Mouse (Mus musculus) forebrain, embryonic 11.5 days (tissue): ENCODE measurements around the gene Echs1. TPM values are rescaled to one million over a fixed set of nuclear protein-coding genes. Genes with fewer than 3 reads are reported as not detected.

Experiments used
- ATAC-seq: fragments of 200-750 bp; cut with Nextera tagmentation; replicated peaks from 2 replicates; pipeline ENCODE4 v1.8.0; 2017; ENCODE audit warnings: moderate TSS enrichment; ENCODE audit not compliant: low FRiP score
- DNase-seq: peaks from one replicate; pipeline ENCODE4 v3.0.0-alpha.2; 2017; ENCODE audit warnings: low spot score
- H3K27ac ChIP-seq: fragments of 300-500 bp; sonication (generic); 2 replicates; pipeline ENCODE4 v1.5.1; 2014; ENCODE audit warnings: low read depth, low read length
- H3K27me3 ChIP-seq: fragments of 300-500 bp; sonication (generic); 2 replicates; pipeline ENCODE4 v1.6.1; 2014; ENCODE audit warnings: mild to moderate bottlenecking, low read length, mixed read lengths; ENCODE audit not compliant: control insufficient read depth, insufficient read depth
- H3K36me3 ChIP-seq: fragments of 300-500 bp; sonication (generic); 2 replicates; pipeline ENCODE4 v1.6.1; 2014; ENCODE audit warnings: mild to moderate bottlenecking, low read length, moderate library complexity, mixed read lengths; ENCODE audit not compliant: control insufficient read depth, insufficient read depth
- H3K4me1 ChIP-seq: fragments of 300-500 bp; sonication (generic); replicated peaks from 2 replicates; pipeline ENCODE4 v1.6.1; 2014; ENCODE audit warnings: low read length, mixed read lengths; ENCODE audit not compliant: control insufficient read depth, insufficient read depth
- H3K4me2 ChIP-seq: fragments of 300-500 bp; sonication (generic); 2 replicates; pipeline ENCODE4 v1.6.1; 2014; ENCODE audit warnings: low read depth, mild to moderate bottlenecking, low read length, moderate library complexity, mixed read lengths; ENCODE audit not compliant: severe bottlenecking
- H3K4me3 ChIP-seq: fragments of 300-500 bp; sonication (generic); 2 replicates; pipeline ENCODE4 v1.5.1; 2014; ENCODE audit warnings: low read depth, low read length
- H3K9ac ChIP-seq: fragments of 300-500 bp; sonication (generic); 2 replicates; pipeline ENCODE4 v1.6.1; 2014; ENCODE audit warnings: low read length
- H3K9me3 ChIP-seq: fragments of 300-500 bp; sonication (generic); 2 replicates; pipeline ENCODE4 v1.6.1; 2016; ENCODE audit warnings: low read length, mixed read lengths; ENCODE audit not compliant: control insufficient read depth
- WGBS: fragments of 180-500 bp; shearing (Covaris S2); extraction: QIAGEN DNeasy Blood & Tissue Kit; methylation state at CpG from one replicate; pipeline ENCODE4 v1.1.7; 2014; 5-methylcytosine and 5-hydroxymethylcytosine counted together
- polyA plus RNA-seq: library from polyadenylated mRNA; unstranded; fragments of >200 nt; fragmentation: Nextera tagmentation; extraction: Ambion mirVana; gene quantifications from 2 replicates; pipeline ENCODE4 v1.2.1, GENCODE M21; 2014

Gene Echs1
- polyA plus RNA-seq, 1 experiment from 2014 or later, result 147 TPM

- no peaks in the 10 kb centered on the region for H3K27me3 ChIP-seq
These were observed 14.0 kb downstream of the Echs1 start, which contains the start of gene Fuom for GRCm38 (mm10) chr7:140101993-140102860. TSS of gene Fuom (minus strand) at chr7:140102441.

GRCm38 (mm10) chr7:140101498-140101897, 14.8 kb downstream of the Echs1 start:
- H3K27me3 ChIP-seq, result no peaks in the 10 kb centered on the region
- no peak for DNase-seq
- no peaks in the 10 kb centered on the region for H3K9me3 ChIP-seq
- no peaks in the 10 kb centered on the region for H3K4me1 ChIP-seq
- H3K9ac ChIP-seq, result peak overlapping the region; percentile 68
- H3K27ac ChIP-seq, result no peak overlapping the region
- H3K36me3 ChIP-seq, result no peaks in the 10 kb centered on the region; the same call in 1 of the 2 replicates
- ATAC-seq, result peak; percentile 51; the same call in 1 of the 2 replicates
- WGBS, result 81% methylated on average over 10 of the region's 10 CpGs
- peak overlapping the region; percentile 73 for H3K4me2 ChIP-seq
- H3K4me3 ChIP-seq, result peak overlapping the region; percentile 37

More at GRCm38 (mm10) chr7:140101993-140102860, 14.0 kb downstream of the Echs1 start, which contains the start of gene Fuom:
- H3K9me3 ChIP-seq, result no peaks in the 10 kb centered on the region
- no peaks in the 10 kb centered on the region for H3K4me1 ChIP-seq
- 2% methylated on average over 30 of the region's 30 CpGs for WGBS
- no peaks in the 10 kb centered on the region; the same call in 1 of the 2 replicates for H3K36me3 ChIP-seq
- ATAC-seq, result peak; percentile 91
- H3K4me3 ChIP-seq, result peak within 1 kb of the TSS; percentile 37
- DNase-seq, result peak; percentile 86
- H3K27ac ChIP-seq, result no peak within 1 kb of the TSS
- peak within 1 kb of the TSS; percentile 68 for H3K9ac ChIP-seq
- H3K4me2 ChIP-seq, result peak within 1 kb of the TSS; percentile 73

- H3K4me3 ChIP-seq, result no peak overlapping the region
- no peak overlapping the region for H3K4me2 ChIP-seq
- no peak overlapping the region for H3K9ac ChIP-seq
- WGBS, result 89% methylated on average over 1 of the region's 1 CpGs
- ATAC-seq (no peak), DNase-seq (no peak)
- H3K27me3 ChIP-seq, result no peaks in the 10 kb centered on the region
- H3K4me1 ChIP-seq, result no peaks in the 10 kb centered on the region
- H3K27ac ChIP-seq, result no peak overlapping the region
- no peaks in the 10 kb centered on the region for H3K9me3 ChIP-seq
- H3K36me3 ChIP-seq, result no peaks in the 10 kb centered on the region
These were observed 17.8 kb downstream of the Echs1 start for GRCm38 (mm10) chr7:140098466-140098865.

- Histone ChIP-seq H3K4me1 (no peaks in the 10 kb centered on the region), H3K27me3 (no peaks in the 10 kb centered on the region), H3K4me2 (no peak overlapping the region), H3K27ac (no peak overlapping the region), H3K9me3 (no peaks in the 10 kb centered on the region), H3K4me3 (no peak overlapping the region), H3K36me3 (no peaks in the 10 kb centered on the region), H3K9ac (no peak overlapping the region)
- no peak for DNase-seq
- ATAC-seq, result no peak
These were observed 20.2 kb downstream of the Echs1 start for GRCm38 (mm10) chr7:140096055-140096454.

- H3K27me3 ChIP-seq, result no peaks in the 10 kb centered on the region
- no peaks in the 10 kb centered on the region for H3K36me3 ChIP-seq
- H3K9me3 ChIP-seq, result no peaks in the 10 kb centered on the region
- no peak overlapping the region for H3K9ac ChIP-seq
- WGBS, result 52% methylated on average over 1 of the region's 1 CpGs
- no peak overlapping the region for H3K4me3 ChIP-seq
- H3K4me1 ChIP-seq, result no peaks in the 10 kb centered on the region
- H3K27ac ChIP-seq, result no peak overlapping the region
- no peak for DNase-seq
- H3K4me2 ChIP-seq, result no peak overlapping the region
- ATAC-seq, result no peak
These were observed 20.7 kb downstream of the Echs1 start for GRCm38 (mm10) chr7:140095556-140095955.

- H3K4me2 ChIP-seq, result no peak overlapping the region
- H3K27me3 ChIP-seq, result no peaks in the 10 kb centered on the region
- no peak for DNase-seq
- no peaks in the 10 kb centered on the region for H3K4me1 ChIP-seq
- H3K27ac ChIP-seq, result no peak overlapping the region
- 69% methylated on average over 5 of the region's 5 CpGs for WGBS
- no peak overlapping the region for H3K9ac ChIP-seq
- no peak for ATAC-seq
- no peak overlapping the region for H3K4me3 ChIP-seq
- no peaks in the 10 kb centered on the region for H3K9me3 ChIP-seq
- H3K36me3 ChIP-seq, result no peaks in the 10 kb centered on the region
These were observed 21.3 kb downstream of the Echs1 start for GRCm38 (mm10) chr7:140094954-140095353.

- WGBS, result 82% methylated on average over 5 of the region's 5 CpGs
- no peak for DNase-seq
- Histone ChIP-seq H3K9ac (no peak within 1 kb of the TSS), H3K27ac (no peak within 1 kb of the TSS), H3K9me3 (no peaks in the 10 kb centered on the region), H3K36me3 (no peaks in the 10 kb centered on the region), H3K4me1 (no peaks in the 10 kb centered on the region), H3K4me3 (no peak within 1 kb of the TSS), H3K27me3 (no peaks in the 10 kb centered on the region), H3K4me2 (no peak within 1 kb of the TSS)
- no peak for ATAC-seq
These were observed 23.2 kb downstream of the Echs1 start, which contains the start of gene Prap1 for GRCm38 (mm10) chr7:140092924-140093528. TSS of gene Prap1 (plus strand) at chr7:140093395.

GRCm38 (mm10) chr7:140090601-140091000, 25.7 kb downstream of the Echs1 start:
- 72% methylated on average over 10 of the region's 10 CpGs for WGBS
- Histone ChIP-seq H3K27ac (no peak overlapping the region), H3K36me3 (no peaks in the 10 kb centered on the region), H3K4me1 (no peaks in the 10 kb centered on the region), H3K9me3 (no peaks in the 10 kb centered on the region), H3K4me3 (no peak overlapping the region), H3K27me3 (no peaks in the 10 kb centered on the region), H3K4me2 (no peak overlapping the region), H3K9ac (no peak overlapping the region)
- DNase-seq, result no peak
- no peak for ATAC-seq
